Mouse (Mus musculus) heart, postnatal 0 days (tissue): ENCODE measurements at regions not wholly inside any gene's neighbourhood (a gene's known extent, or its start where the extent isn't known, plus 50 kb on each side); places are given as distances from the start of the nearest gene placed in this dataset.

Source experiments
- ATAC-seq: fragments of 200-750 bp; cut with Nextera tagmentation; 2 replicates; pipeline ENCODE4 v1.8.0; 2017; ENCODE audit warnings: low read depth, moderate number of reproducible peaks, moderate library complexity; ENCODE audit not compliant: insufficient read depth
- DNase-seq: peaks from one replicate; pipeline ENCODE4 v3.0.0-alpha.2; 2016; ENCODE audit warnings: low spot score
- H3K27ac ChIP-seq: fragments of 300-500 bp; sonication (generic); 2 replicates; pipeline ENCODE4 v1.5.1; 2014; ENCODE audit warnings: low read depth, mild to moderate bottlenecking
- H3K27me3 ChIP-seq: fragments of 300-500 bp; sonication (generic); 2 replicates; pipeline ENCODE4 v1.6.1; 2014; ENCODE audit warnings: low read length, mixed read lengths; ENCODE audit not compliant: control insufficient read depth, insufficient read depth
- H3K36me3 ChIP-seq: fragments of 300-500 bp; sonication (generic); replicated peaks from 2 replicates; pipeline ENCODE4 v1.6.1; 2014; ENCODE audit warnings: low read length, mixed read lengths; ENCODE audit not compliant: control insufficient read depth, insufficient read depth
- H3K4me1 ChIP-seq: fragments of 300-500 bp; sonication (generic); 2 replicates; pipeline ENCODE4 v1.6.1; 2014; ENCODE audit warnings: antibody characterized with exemption; ENCODE audit not compliant: control insufficient read depth, insufficient read depth
- H3K4me2 ChIP-seq: fragments of 300-500 bp; sonication (generic); 2 replicates; pipeline ENCODE4 v1.6.1; 2014; ENCODE audit warnings: low read depth, mild to moderate bottlenecking, low read length, moderate library complexity
- H3K4me3 ChIP-seq: fragments of 300-500 bp; sonication (generic); 2 replicates; pipeline ENCODE4 v1.5.1; 2014; ENCODE audit warnings: low read depth, low read length
- H3K9ac ChIP-seq: fragments of 300-500 bp; sonication (generic); replicated peaks from 2 replicates; pipeline ENCODE4 v1.6.1; 2014; ENCODE audit warnings: low read depth, low read length, mixed read lengths
- H3K9me3 ChIP-seq: fragments of 300-500 bp; sonication (generic); replicated peaks from 2 replicates; pipeline ENCODE4 v1.6.1; 2016; ENCODE audit warnings: low read length; ENCODE audit not compliant: control insufficient read depth
- CTCF ChIP-seq: IDR thresholded peaks from 2 replicates; pipeline ENCODE4 v1.5.1; 2016; ENCODE audit warnings: antibody characterized with exemption, control low read depth, low read depth
- EP300 ChIP-seq: IDR thresholded peaks from 2 replicates; pipeline ENCODE4 v1.6.1; 2016; ENCODE audit warnings: antibody characterized with exemption, low read depth
- WGBS: fragments of 180-500 bp; shearing (Covaris S2); extraction: QIAGEN DNeasy Blood & Tissue Kit; methylation state at CpG from one replicate; pipeline ENCODE4 v1.1.7; 2014; 5-methylcytosine and 5-hydroxymethylcytosine counted together

GRCm38 (mm10) chr8:42442786-42443185 lies 698.5 kb downstream of the Triml1 start:
- Histone ChIP-seq H3K27me3 (no peaks in the 10 kb centered on the region), H3K4me1 (no peaks in the 10 kb centered on the region), H3K27ac (no peak overlapping the region), H3K4me3 (no peak overlapping the region), H3K9ac (no peak overlapping the region), H3K9me3 (no peaks in the 10 kb centered on the region), H3K36me3 (no peaks in the 10 kb centered on the region), H3K4me2 (no peak overlapping the region)
- DNase-seq (no peak), ATAC-seq (no peak)
- TF ChIP-seq EP300, result no peak
- TF ChIP-seq CTCF, result no peak

GRCm38 (mm10) chr8:42402632-42403031 lies 738.7 kb downstream of the Triml1 start:
- 68% methylated on average over 2 of the region's 2 CpGs for WGBS
- no peaks in the 10 kb centered on the region for H3K4me1 ChIP-seq
- ATAC-seq, result no peak
- no peaks in the 10 kb centered on the region for H3K27me3 ChIP-seq
- H3K4me3 ChIP-seq, result no peak overlapping the region
- no peak overlapping the region for H3K27ac ChIP-seq
- DNase-seq, result no peak
- H3K4me2 ChIP-seq, result no peak overlapping the region
- H3K9ac ChIP-seq, result no peak overlapping the region
- no peak for TF ChIP-seq EP300
- TF ChIP-seq CTCF, result no peak
- no peaks in the 10 kb centered on the region for H3K9me3 ChIP-seq
- no peaks in the 10 kb centered on the region for H3K36me3 ChIP-seq

GRCm38 (mm10) chr8:42396886-42397285 lies 744.4 kb downstream of the Triml1 start:
- 54% methylated on average over 3 of the region's 3 CpGs for WGBS
- no peak for TF ChIP-seq EP300
- no peak for TF ChIP-seq CTCF
- H3K36me3 ChIP-seq, result no peaks in the 10 kb centered on the region
- no peak overlapping the region for H3K27ac ChIP-seq
- no peak for ATAC-seq
- no peaks in the 10 kb centered on the region for H3K4me1 ChIP-seq
- no peak overlapping the region for H3K4me3 ChIP-seq
- H3K27me3 ChIP-seq, result no peaks in the 10 kb centered on the region
- no peaks in the 10 kb centered on the region for H3K9me3 ChIP-seq
- no peak overlapping the region for H3K9ac ChIP-seq
- DNase-seq, result no peak
- H3K4me2 ChIP-seq, result no peak overlapping the region

GRCm38 (mm10) chr8:42388816-42389215 lies 752.5 kb downstream of the Triml1 start:
- ATAC-seq, result no peak

GRCm38 (mm10) chr8:42348073-42348603 lies 793.1 kb downstream of the Triml1 start:
- Histone ChIP-seq H3K4me2 (no peak overlapping the region), H3K9ac (no peak overlapping the region), H3K4me1 (no peaks in the 10 kb centered on the region), H3K9me3 (no peaks in the 10 kb centered on the region), H3K36me3 (no peaks in the 10 kb centered on the region), H3K27me3 (no peaks in the 10 kb centered on the region), H3K27ac (no peak overlapping the region), H3K4me3 (no peak overlapping the region)
- 54% methylated on average over 3 of the region's 3 CpGs for WGBS
- DNase-seq (no peak), ATAC-seq (no peak)
- TF ChIP-seq CTCF (no peak), EP300 (no peak)

More at GRCm38 (mm10) chr8:42388816-42389215, 752.5 kb downstream of the Triml1 start:
- no peak for TF ChIP-seq CTCF
- TF ChIP-seq EP300, result no peak
- 58% methylated on average over 3 of the region's 3 CpGs for WGBS
- Histone ChIP-seq H3K4me2 (no peak overlapping the region), H3K27me3 (no peaks in the 10 kb centered on the region), H3K9ac (no peak overlapping the region), H3K9me3 (no peaks in the 10 kb centered on the region), H3K27ac (no peak overlapping the region), H3K4me3 (no peak overlapping the region), H3K4me1 (no peaks in the 10 kb centered on the region), H3K36me3 (no peaks in the 10 kb centered on the region)
- DNase-seq, result no peak

GRCm38 (mm10) chr8:42334708-42335107 lies 806.6 kb downstream of the Triml1 start:
- no peak for TF ChIP-seq EP300
- TF ChIP-seq CTCF, result no peak
- H3K9me3 ChIP-seq, result no peaks in the 10 kb centered on the region
- H3K9ac ChIP-seq, result no peak overlapping the region
- H3K27ac ChIP-seq, result no peak overlapping the region
- ATAC-seq (no peak), DNase-seq (no peak)
- H3K27me3 ChIP-seq, result no peaks in the 10 kb centered on the region
- H3K4me3 ChIP-seq, result no peak overlapping the region
- H3K4me2 ChIP-seq, result no peak overlapping the region
- H3K4me1 ChIP-seq, result no peaks in the 10 kb centered on the region
- 78% methylated on average over 9 of the region's 9 CpGs for WGBS
- no peaks in the 10 kb centered on the region for H3K36me3 ChIP-seq
